Mouse (Mus musculus) adrenal gland, postnatal 10 days (tissue): Measurements from ENCODE around the gene Dach1. TPM values are rescaled to one million over a fixed set of nuclear protein-coding genes. Genes with fewer than 3 reads are reported as not detected.

ENCODE experiments used
- DNase-seq: peaks from one replicate; pipeline ENCODE4 v3.0.0; 2021; ENCODE audit warnings: mixed read lengths
- long read RNA-seq, 2 experiments: library from polyadenylated mRNA; stranded (forward); transcript quantifications; one replicate each; pipeline ENCODE4 v2.0.0; 2021
- total RNA-seq, 2 experiments: library from RNA; stranded (reverse); gene quantifications; 2 replicates each; pipeline ENCODE4 v1.2.3; 2021

Gene Dach1
- total RNA-seq, result 10 to 100 TPM in 1 of 2 experiments, 1 to 10 TPM in 1; 8.9 to 13.0 TPM
- long read RNA-seq, experiment 1, full-length matches to known transcripts, result 2 of 2 reads
- long read RNA-seq, experiment 1, partial matches to known transcripts, result 0 of 2 reads
- long read RNA-seq, experiment 1, other reads (novel, unspliced or antisense), result 0 of 2 reads
- long read RNA-seq, experiment 2, result 0 reads

- DNase-seq, result peak; percentile 50
These were observed at the start of gene Dach1 for GRCm38 (mm10) chr14:98169421-98170076. Dach1 (minus strand) TSS chr14:98169765.

GRCm38 (mm10) chr14:98200089-98200488 is 30.5 kb upstream of the Dach1 start:
- DNase-seq, result peak; percentile 4

GRCm38 (mm10) chr14:98181545-98181944 is 12.0 kb upstream of the Dach1 start:
- DNase-seq, result peak; percentile 15

- no peak for DNase-seq
These were observed 4.3 kb upstream of the Dach1 start for GRCm38 (mm10) chr14:98173831-98174230.

- no peak for DNase-seq
These were observed 2.9 kb upstream of the Dach1 start for GRCm38 (mm10) chr14:98172394-98172905.

- DNase-seq, result no peak
These were observed 2.3 kb upstream of the Dach1 start for GRCm38 (mm10) chr14:98171861-98172260.

- DNase-seq, result peak; percentile 70
These were observed 610 bp downstream of the Dach1 start for GRCm38 (mm10) chr14:98168908-98169401.

- peak; percentile 69 for DNase-seq
These were observed 1.3 kb downstream of the Dach1 start for GRCm38 (mm10) chr14:98168039-98168907.

GRCm38 (mm10) chr14:98167186-98168038 is 2.2 kb downstream of the Dach1 start:
- DNase-seq, result peak; percentile 76

GRCm38 (mm10) chr14:98166318-98166976 is 3.1 kb downstream of the Dach1 start:
- no peak for DNase-seq

- DNase-seq, result no peak
These were observed 12.8 kb downstream of the Dach1 start for GRCm38 (mm10) chr14:98156753-98157152.

GRCm38 (mm10) chr14:98155725-98156392 is 13.7 kb downstream of the Dach1 start:
- DNase-seq, result no peak

GRCm38 (mm10) chr14:98154832-98155422 is 14.6 kb downstream of the Dach1 start:
- no peak for DNase-seq

- DNase-seq, result no peak
These were observed 27.8 kb downstream of the Dach1 start for GRCm38 (mm10) chr14:98141758-98142157.

GRCm38 (mm10) chr14:98138873-98139665 is 30.5 kb downstream of the Dach1 start:
- no peak for DNase-seq

- DNase-seq, result no peak
These were observed 35.0 kb downstream of the Dach1 start for GRCm38 (mm10) chr14:98134546-98134945.

GRCm38 (mm10) chr14:98123032-98123431 is 46.5 kb downstream of the Dach1 start:
- no peak for DNase-seq

GRCm38 (mm10) chr14:98116627-98117026 is 52.9 kb downstream of the Dach1 start:
- DNase-seq, result no peak

- DNase-seq, result no peak
These were observed 56.5 kb downstream of the Dach1 start for GRCm38 (mm10) chr14:98113106-98113505.
